Mouse (Mus musculus) mouse trophoblast stem cell (cell line): Measurements from ENCODE around the gene Odc1.

Experiments used
- in situ Hi-C, 2 experiments: fragments of 300-500 bp; cut with MseI, MboI; formaldehyde crosslinking; loops; 2 replicates in 1 of 2; 3 replicates in 1 of 2; pipeline ENCODE4 v1.15.1; 2025

Gene Odc1

DNA sequence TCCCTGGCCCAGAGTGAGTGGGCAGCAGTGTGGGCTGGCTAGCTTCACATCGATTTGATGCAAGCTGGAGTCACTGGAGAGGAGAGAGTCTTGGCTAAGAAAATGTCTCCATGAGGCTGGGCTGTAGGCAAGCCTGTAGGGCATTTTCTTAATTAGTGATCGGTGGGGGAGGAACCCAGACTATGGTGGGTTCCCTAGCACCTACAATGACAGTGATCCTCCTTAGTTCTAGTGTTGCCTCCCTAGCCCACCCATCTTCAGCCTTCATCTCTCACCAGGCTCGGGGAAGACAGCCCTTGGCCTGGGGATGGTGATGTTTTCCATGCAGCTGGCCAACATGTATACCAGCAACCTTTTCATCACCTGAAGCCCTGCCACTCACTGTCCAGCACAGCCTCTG is 43.8 kb downstream of the Odc1 start:
- in situ Hi-C loops = no loop called here

DNA sequence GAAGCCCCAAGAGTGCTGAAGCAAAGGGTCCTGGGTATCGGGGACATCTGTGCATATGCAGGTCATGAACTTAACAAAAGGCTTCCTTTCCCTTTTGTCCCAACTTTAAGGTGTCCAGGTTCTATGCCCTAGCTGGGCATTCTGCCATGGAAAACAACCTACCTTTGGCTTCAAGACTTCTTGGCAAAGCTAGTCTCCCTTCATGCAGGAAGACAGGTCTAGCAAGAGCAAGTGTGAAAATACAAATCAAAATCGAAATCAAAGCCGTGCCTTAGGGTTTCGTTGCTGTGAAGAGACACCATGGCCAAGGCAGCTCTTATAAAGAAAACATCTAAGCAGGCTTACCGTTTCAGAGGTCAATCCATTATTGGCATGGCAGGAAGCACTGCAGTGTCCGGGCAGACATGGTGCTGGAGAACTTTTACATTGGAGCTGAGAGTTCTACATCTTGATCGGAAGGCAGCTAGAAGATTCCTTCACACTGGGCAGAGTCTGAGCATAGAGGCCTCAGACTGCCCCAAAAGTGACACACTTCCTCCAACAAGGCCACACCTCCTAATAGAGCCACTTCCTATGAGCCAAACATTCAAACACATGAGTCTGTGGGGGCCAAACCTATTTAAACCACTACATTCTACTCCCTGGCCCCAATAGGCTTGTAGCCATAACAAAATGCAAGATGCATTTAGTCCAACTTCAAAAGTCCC is 44.5 kb downstream of the Odc1 start:
- in situ Hi-C loops = no loop called here

DNA sequence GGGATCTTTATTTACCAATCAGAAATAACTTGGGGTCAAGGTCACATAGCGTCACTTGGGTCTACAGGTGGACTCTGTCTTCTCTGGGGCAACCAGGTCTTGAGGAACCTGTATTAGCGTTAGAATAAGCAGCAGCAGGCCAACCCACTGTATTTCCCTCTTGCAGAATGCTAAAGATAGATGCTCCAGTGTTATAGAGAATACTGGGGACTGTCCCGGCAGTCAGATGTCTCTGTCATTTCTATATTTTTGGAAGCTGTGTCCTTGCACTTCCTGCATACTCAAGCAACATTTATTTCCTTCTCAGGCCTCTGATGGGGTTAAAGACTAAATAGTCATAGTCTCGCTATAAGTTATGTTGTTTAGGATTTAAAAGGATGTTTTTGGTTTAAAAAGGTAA is 46.7 kb downstream of the Odc1 start:
- in situ Hi-C loops = no loop called here

DNA sequence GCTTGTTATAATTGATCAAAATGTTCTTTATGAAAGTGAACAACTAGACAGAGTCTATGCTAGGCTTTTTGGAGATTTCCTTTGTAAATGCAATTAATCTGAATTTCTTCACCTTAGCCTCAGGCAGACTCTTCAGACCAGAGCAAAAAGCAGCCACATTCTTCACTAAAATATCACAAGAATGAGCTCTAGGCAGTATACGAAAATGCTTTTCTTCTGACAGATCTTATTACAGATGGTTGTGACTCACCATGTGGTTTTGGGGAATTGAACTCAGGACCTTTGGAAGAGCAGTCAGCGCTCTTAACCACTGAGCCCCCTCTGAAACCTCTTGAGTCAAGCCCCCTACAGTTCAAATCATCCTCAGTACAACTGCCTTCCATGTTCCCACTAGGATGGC is 49.4 kb downstream of the Odc1 start:
- in situ Hi-C loops = no loop called here

DNA sequence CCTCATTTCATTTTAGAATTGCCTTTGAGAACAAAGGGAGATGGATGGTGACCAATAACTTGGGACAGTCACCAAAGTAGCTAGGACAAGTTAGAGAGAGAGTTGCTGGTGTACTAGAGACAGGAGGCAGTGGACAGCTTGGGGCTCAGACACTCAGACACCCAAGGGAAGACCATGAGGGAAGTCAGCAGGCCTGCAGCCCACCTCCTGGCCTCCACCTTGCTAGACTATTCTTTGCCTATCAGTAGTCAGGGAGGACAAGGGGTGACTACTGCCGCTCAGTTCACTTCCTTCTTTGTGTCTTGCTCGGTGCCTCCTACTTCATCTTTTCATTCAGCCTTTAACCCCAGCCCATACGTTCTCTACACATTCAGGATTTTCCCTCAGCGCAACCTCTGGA is 50.1 kb downstream of the Odc1 start:
- in situ Hi-C loops = no loop called here

DNA sequence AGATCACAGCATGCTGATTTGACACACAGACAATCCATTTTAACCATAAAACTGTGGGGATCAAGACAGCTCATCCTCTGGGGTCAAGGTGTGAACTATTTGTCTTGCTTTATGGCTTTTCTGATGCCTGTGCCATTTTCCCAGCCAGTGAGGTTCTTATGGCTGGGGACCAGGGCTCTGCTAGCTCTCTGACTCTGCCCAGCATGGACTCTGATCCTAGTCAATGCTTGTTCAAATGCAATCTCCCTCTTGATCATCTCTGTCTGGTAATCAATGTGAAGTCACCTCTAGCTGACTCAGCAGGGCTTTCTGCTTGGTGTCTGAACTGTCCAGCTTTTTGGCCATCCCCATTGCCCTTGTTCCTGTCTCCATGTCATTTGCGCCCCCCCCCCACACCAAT is 50.6 kb downstream of the Odc1 start:
- in situ Hi-C loops = no loop called here
